Mouse (Mus musculus) spleen, adult 2 months (tissue): ENCODE measurements around the gene Nup85. TPM values are rescaled to one million over a fixed set of nuclear protein-coding genes. Genes with fewer than 3 reads are reported as not detected.
A peak's percentile ranks its signal among the peaks of the same experiment; 100 is the strongest.

Source experiments
- DNase-seq, 2 experiments: peaks; one replicate each; pipeline versions ENCODE4 v3.0.0 to v3.0.0-alpha.2; 2012 to 2021; ENCODE audit warnings: low spot score in 2 of 2, low read depth in 1 of 2
- H3K27ac ChIP-seq: fragments of 200-500 bp; 2 replicates; pipeline ENCODE4 v1.5.1; 2012; ENCODE audit warnings: low read length, inconsistent platforms; ENCODE audit not compliant: insufficient read depth
- H3K27me3 ChIP-seq: fragments of 200-500 bp; 2 replicates; pipeline ENCODE4 v1.6.1; 2012; ENCODE audit warnings: mild to moderate bottlenecking, moderate library complexity, low read length, inconsistent platforms; ENCODE audit not compliant: control insufficient read depth, insufficient read depth
- H3K36me3 ChIP-seq: fragments of 200-500 bp; 2 replicates; pipeline ENCODE4 v1.6.1; 2012; ENCODE audit warnings: mild to moderate bottlenecking, low read length, inconsistent platforms; ENCODE audit not compliant: control insufficient read depth, insufficient read depth
- H3K4me1 ChIP-seq: fragments of 200-500 bp; 2 replicates; pipeline ENCODE4 v1.6.1; 2011; ENCODE audit warnings: inconsistent platforms; ENCODE audit not compliant: control insufficient read depth, insufficient read depth, insufficient read length
- H3K4me3 ChIP-seq: fragments of 200-500 bp; 2 replicates; pipeline ENCODE4 v1.5.1; 2011; ENCODE audit warnings: mild to moderate bottlenecking, inconsistent platforms; ENCODE audit not compliant: insufficient read depth, insufficient read length; ENCODE audit errors: extremely low read depth
- CTCF ChIP-seq: fragments of 200-500 bp; IDR thresholded peaks from 2 replicates; pipeline ENCODE4 v1.5.1; 2011; ENCODE audit warnings: mild to moderate bottlenecking, inconsistent platforms; ENCODE audit not compliant: insufficient read depth, insufficient read length, insufficient replicate concordance; ENCODE audit errors: extremely low read depth
- POLR2A ChIP-seq: fragments of 200-500 bp; IDR thresholded peaks from 2 replicates; pipeline ENCODE4 v1.6.1; 2011; ENCODE audit warnings: low read depth, low read length, inconsistent platforms
- WGBS: fragments of 180-500 bp; shearing (Covaris S2); methylation state at CpG from one replicate; pipeline ENCODE4 v1.1.7; 2018; 5-methylcytosine and 5-hydroxymethylcytosine counted together
- polyA plus RNA-seq: library from polyadenylated mRNA; depleted of rRNA; stranded (reverse); fragments of >200 nt; gene quantifications from 2 replicates; pipeline ENCODE4 v1.2.3, GENCODE M21; 2012

Nup85 gene
- polyA plus RNA-seq, 1 experiment = 41.4 TPM

DNA sequence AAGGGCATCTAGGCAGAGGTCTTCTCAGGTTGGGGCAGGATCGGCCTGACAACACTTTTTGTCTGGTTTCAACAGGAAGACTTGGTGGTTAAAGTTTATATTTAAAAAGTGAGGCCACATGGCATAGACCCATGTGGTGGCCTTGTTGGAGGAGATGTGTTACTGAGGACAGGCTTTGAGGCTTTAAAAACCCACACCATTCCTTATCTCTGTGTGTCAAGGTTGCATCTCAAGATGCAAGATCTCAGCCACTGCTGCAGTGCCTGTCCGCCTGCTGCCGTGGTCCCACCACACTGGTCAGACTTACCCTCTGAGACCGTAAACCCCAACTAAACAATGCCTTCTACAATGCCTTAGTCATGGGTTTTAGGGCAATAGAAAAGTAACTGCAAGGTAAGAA is 34.1 kb downstream of the Nup85 start:
- H3K36me3 ChIP-seq = peaks cover 12% of the 10 kb centered on the region
- no peaks in the 10 kb centered on the region for H3K27me3 ChIP-seq
- 61% methylated on average over 4 of the region's 4 CpGs for WGBS
- no peak overlapping the region for H3K4me3 ChIP-seq
- peaks cover 18% of the 10 kb centered on the region for H3K4me1 ChIP-seq
- DNase-seq = no peak
- TF ChIP-seq POLR2A (no peak), CTCF (no peak)
- no peak overlapping the region for H3K27ac ChIP-seq

GRCm38 (mm10) chr11:115599722-115600121 is 35.5 kb downstream of the Nup85 start:
- no peak for TF ChIP-seq POLR2A
- TF ChIP-seq CTCF = no peak
- 90% methylated on average over 7 of the region's 7 CpGs for WGBS
- no peak for DNase-seq
- H3K4me1 ChIP-seq = peaks cover 19% of the 10 kb centered on the region
- H3K4me3 ChIP-seq = no peak overlapping the region
- peaks cover 2% of the 10 kb centered on the region for H3K36me3 ChIP-seq
- no peak overlapping the region for H3K27ac ChIP-seq
- no peaks in the 10 kb centered on the region for H3K27me3 ChIP-seq

- no peak overlapping the region for H3K4me3 ChIP-seq
- WGBS = 70% methylated on average over 15 of the region's 15 CpGs
- peaks cover 2% of the 10 kb centered on the region; the same call in 1 of the 2 replicates for H3K36me3 ChIP-seq
- no peaks in the 10 kb centered on the region for H3K27me3 ChIP-seq
- DNase-seq = no peak
- no peak for TF ChIP-seq CTCF
- no peak for TF ChIP-seq POLR2A
- H3K27ac ChIP-seq = peak overlapping the region; percentile 66
- peaks cover 23% of the 10 kb centered on the region for H3K4me1 ChIP-seq
These were observed 36.5 kb downstream of the Nup85 start for GRCm38 (mm10) chr11:115600743-115601142.

DNA sequence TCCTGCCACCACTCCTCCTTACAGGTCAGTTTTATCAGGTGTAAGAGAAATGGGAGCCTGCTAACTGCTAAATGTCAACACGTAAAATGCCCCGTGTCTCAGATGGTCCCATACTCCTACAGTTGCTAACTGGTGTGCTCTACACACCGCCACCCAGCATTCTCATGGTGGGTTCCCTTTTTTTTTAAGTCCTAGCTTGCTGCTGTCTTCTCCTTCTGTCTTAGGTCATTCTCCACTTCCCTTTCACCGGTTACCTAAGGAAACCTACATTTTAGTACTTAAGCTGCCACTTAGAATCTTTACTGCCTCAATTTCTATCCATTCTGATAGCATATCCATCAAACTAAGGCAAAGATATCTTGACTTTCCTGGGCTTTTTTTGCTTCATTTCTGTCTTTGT is 36.9 kb downstream of the Nup85 start:
- peaks cover 4% of the 10 kb centered on the region; the same call in 1 of the 2 replicates for H3K36me3 ChIP-seq
- no peak for TF ChIP-seq CTCF
- no peak overlapping the region for H3K4me3 ChIP-seq
- no peak for DNase-seq
- H3K4me1 ChIP-seq = peaks cover 23% of the 10 kb centered on the region
- 30% methylated on average over 4 of the region's 4 CpGs for WGBS
- H3K27me3 ChIP-seq = no peaks in the 10 kb centered on the region
- H3K27ac ChIP-seq = peak overlapping the region; percentile 66

DNA sequence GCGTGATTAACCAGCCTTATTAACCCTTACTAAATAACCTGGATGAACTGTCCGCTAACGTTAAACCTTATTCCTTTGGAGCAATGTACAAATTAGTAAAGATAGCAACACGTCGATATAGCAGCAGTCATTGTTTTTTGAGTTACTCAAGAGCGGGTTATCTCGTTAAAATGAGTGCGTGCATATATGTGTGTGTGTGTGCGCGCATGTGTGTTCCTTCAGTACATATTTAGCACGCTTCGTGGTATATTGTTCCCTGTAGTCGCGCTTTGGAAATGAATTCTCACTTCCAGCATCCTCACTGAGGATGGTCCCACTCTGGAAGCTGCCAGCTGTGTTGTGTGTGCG is 38.9 kb downstream of the Nup85 start:
- no peak for TF ChIP-seq POLR2A
- no peak for TF ChIP-seq CTCF
- H3K27me3 ChIP-seq = no peaks in the 10 kb centered on the region
- peak overlapping the region; percentile 100 for H3K27ac ChIP-seq
- H3K4me1 ChIP-seq = peaks cover 23% of the 10 kb centered on the region
- peak overlapping the region; percentile 80 for H3K4me3 ChIP-seq
- DNase-seq = no peak
- 3% methylated on average over 15 of the region's 15 CpGs for WGBS
- H3K36me3 ChIP-seq = peaks cover 17% of the 10 kb centered on the region

DNA sequence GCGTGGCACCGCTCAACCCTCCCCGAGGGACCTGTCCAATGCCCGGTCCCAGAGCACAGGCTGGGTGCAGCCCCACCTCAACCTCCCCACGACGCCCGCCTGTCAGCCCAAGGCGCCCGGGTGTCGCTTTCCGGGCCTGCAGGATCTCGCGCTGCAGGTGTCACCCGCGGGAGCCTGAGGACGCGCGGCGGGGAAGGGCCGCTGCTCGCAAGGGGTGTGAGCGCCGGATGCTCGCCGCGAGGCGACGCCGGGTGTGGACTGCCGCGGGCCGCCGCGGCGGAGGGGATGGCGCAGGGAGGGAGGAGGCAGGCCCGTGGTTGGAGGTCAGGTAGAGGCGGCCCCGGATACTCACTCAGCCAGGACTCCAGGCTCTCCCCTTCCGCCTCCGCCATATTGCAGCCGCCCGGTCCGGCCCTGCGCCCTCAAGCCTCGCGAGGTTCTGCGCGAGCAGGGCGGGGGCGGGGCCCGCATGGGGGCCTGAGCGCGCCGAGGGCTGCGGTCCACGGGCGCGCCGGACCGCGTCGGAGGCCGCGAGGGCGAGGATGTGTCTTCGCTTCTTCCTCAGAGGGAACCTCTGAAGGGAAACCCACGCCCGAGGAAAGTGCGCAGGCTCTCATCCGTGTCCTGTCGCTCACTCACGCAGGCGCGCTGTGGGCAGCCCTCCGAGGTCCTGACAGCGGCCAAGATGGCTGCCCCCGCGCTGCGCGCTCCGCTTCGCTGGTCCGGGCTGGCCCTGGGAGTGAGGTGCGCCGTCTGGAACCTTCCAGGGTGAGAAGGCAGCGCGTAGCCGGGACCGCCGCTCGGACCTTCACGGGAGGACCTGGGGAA is 39.5 kb downstream of the Nup85 start, which contains the start of the genes Mrps7 and Gga3:
Gene Mrps7, plus strand, starts transcription at position 450 of the 828 bp plus-strand sequence.
Gene Gga3, minus strand, starts transcription at position 576 of the 828 bp plus-strand sequence.
- no peak for TF ChIP-seq CTCF
- peak; percentile 54 for TF ChIP-seq POLR2A
- DNase-seq = peak; percentile 88 to 92
- peaks cover 23% of the 10 kb centered on the region for H3K36me3 ChIP-seq
- no peaks in the 10 kb centered on the region for H3K27me3 ChIP-seq
- under 1% methylated on average over 84 of the region's 93 CpGs for WGBS
- peak within 1 kb of the TSS; percentile 100 for H3K27ac ChIP-seq
- H3K4me1 ChIP-seq = peaks cover 23% of the 10 kb centered on the region
- H3K4me3 ChIP-seq = peak within 1 kb of the TSS; percentile 80

DNA sequence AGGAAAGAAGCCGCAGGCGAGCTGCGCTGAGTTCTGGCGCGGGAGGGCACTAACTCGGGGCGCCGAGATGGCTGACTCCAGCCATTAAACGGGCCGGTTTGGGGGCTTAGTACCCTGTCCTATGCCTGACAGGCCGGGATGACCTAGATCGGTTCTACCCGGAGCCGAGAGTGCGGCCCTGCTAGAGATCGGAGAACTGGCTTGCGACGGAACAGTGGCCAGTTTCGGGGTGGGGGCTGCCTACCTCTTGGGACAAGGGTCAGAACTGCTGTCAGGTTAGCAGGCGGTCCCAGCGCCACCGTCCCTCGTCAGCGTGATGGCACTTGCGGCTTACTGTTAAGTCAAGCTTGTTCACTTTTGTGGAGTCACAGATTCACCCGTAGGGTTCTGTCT is 40.1 kb downstream of the Nup85 start:
- Histone ChIP-seq H3K4me3 (peak overlapping the region; percentile 80), H3K27ac (peak overlapping the region; percentile 100), H3K4me1 (peaks cover 21% of the 10 kb centered on the region), H3K27me3 (no peaks in the 10 kb centered on the region), H3K36me3 (peaks cover 28% of the 10 kb centered on the region)
- no peak for TF ChIP-seq CTCF
- no peak for TF ChIP-seq POLR2A
- under 1% methylated on average over 26 of the region's 26 CpGs for WGBS
- DNase-seq = no peak
